Mouse (Mus musculus) CD4-positive helper T cell, adult 2 months (primary cell): ENCODE measurements around the gene Sema3e.

Experiments
- DNase-seq: peaks from one replicate; pipeline ENCODE4 v3.0.0-alpha.2; 2012; ENCODE audit warnings: low read depth, missing footprints, low spot score

Gene Sema3e

DNA sequence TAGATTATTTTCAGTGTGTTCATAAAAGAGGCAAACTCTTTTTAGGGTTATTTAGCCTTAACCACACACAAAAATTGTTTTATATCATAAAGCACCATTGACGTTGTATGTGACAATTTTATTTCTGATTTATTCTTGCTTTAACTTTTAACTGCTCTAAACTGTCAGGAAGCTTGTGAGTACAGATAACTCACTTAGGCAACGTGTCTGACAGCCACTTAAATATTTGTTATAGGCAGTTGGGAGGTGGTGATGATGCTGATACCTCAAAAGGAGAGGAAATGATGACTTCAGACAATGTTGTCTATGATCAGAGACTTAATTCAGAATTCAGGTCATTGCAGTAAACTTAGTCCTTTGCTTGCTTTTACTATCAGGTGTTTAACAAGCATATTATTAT lies 181.7 kb downstream of the Sema3e start:
- no peak for DNase-seq

DNA sequence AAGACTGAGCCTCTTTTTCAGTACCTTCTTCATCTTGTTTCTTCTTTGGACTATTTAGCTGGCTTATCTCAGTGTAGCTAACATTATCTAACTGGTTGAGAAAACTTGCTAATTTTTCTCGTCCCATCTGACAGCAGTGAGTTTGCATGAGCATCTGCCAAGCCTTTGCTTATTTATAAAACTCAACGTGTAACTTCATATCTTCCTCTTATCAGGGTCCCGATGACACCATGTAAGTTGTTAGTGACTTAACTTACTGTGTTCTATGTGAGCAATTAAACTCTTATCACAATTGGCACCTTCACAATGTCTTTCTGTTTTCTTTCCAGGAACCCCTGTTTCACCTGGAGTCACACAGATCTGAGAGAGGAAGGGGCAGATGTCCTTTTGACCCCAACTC lies 184.9 kb downstream of the Sema3e start:
- DNase-seq: no peak

DNA sequence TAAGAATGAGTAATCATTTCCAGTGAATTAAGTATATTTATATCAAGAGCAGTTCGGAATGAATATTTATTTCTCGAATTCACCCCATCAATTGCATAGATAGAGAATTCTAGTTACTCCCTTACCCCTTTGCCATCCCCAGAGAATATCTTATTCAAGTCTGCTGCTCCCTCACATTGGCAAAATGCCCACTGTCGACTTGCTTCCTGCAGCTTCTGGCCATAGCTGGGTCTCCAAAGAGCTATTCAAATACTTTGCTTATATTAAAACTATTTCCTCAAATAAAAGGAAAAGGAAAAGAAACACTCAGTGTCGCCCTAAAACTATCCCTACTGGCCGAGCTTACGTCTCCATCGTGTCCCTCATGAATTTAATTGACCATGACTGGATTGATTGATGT lies 191.1 kb downstream of the Sema3e start:
- DNase-seq: no peak

DNA sequence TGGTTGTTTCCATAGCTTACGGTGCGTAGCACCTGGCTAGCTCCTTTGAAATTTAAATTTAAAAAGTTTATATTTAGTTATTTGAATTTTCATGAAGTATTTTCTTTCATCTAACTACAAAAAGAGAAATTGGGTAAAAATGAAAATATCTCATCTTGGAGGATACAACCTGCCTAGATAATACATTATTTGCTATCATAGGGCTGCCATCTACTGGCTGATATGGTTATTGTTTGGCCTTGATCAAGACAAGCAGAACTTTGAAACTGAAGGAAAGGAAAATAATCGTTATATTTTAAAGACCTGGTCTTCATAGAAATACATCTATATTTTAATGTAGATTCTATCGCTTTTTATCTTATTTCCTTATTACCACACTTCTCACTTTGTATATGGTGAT lies 193.6 kb downstream of the Sema3e start:
- no peak for DNase-seq

DNA sequence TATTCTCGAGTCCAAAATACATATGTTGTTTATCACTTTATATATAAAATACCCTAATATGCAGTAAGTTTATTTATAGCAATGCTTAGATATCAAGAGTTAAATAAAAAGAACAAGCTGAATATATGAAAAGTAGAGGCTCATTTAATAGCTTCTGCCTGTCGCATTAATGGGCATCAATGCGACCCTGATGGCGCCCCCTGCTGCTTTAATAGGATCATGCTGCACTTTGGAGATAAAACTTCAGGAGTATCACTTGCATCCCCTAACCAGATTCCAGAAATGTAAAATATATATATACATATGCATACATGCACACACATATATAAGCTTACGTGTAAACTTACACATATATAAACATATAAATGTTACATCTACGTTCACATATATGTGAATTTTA lies 199.4 kb downstream of the Sema3e start:
- no peak for DNase-seq

DNA sequence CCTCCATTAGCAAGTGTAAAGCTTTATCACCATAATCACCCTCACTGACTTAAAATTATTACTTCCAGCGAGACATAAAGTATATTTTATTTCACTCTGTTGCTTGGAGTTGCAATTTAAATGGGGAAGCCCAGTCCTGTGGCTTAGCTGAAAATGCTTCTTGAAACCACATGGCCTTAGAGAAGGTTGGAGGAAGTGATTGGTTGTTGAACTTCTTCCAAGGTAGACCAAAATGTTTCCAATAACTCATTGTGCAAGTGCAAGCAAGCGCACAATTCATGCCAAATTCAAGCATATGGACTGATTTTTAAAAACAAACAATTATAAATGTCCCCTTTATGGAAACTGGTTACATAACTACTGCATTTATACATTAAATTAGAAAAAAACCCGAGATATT lies 206.0 kb downstream of the Sema3e start:
- no peak for DNase-seq

DNA sequence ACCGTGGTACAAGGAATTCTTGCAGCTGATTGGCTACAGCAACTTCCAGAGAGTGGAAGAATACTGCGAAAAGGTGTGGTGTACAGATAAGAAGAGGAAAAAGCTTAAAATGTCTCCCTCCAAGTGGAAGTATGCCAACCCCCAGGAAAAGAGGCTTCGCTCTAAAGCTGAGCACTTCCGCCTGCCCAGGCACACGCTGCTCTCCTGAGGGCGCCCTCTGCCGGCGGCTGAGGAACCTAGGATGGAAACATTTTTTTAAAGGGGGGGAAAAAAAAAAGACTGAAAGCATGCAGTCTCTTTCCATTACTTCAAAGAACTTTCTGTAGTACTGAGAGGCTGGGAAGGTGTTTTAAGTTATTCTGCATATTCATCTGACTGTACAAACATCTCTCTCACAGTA lies 227.5 kb downstream of the Sema3e start:
- DNase-seq: peak; percentile 2

DNA sequence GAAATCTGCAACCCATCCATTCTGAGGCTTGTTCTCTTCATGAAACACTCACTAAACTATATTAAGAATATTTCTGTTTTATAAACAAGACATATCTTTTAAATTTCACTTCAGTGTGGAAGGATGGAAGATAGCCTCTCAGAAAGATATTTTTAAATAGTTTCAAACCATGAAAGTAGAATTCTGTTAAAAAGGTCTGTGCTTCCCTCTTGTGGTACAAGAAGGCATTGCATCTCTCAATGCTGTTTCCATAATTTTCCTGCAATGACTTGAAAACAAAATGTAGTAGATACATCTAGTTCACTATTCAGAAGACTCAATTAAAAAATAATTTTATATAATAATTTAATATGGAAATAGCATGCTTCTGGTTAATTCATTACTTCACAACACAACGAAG lies 228.3 kb downstream of the Sema3e start:
- no peak for DNase-seq

DNA sequence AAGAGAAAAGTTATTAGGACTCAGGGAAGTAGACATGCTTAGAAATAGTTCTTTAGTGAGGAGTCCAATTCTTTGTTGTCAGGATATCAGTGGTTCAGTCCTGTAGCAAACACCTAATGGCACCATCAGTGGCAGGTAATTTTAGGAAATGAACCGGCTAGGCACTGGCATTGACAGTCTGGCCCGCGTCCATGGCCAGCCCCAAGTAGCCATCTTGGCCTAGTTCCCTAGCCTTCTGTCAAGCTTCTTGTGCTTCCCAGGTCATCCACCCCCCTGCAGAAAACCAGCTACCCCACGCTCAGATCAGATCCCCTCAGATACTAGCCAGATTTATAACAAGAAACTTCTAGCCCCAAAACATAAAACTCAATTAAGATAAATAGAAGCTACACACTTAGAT lies 235.1 kb downstream of the Sema3e start:
- no peak for DNase-seq

DNA sequence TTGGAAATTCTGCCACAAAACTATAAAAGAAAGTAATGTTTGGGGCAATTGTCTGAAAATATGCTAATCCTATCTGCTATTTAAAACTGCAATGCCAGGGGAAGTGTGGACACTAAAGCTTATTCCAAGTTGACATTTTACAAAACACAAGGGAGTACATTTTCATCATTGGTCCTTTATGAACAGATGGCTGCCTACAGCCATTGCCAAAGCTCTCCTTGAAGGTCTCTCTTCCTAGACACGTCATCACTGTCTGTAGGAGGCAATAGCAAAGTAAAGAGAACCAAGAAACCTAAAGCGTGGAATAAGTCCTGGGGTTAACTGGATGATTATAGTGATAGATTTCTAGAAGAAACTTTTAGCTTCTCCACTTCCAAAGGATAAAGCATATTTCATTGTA lies 242.3 kb downstream of the Sema3e start:
- no peak for DNase-seq
